Mouse (Mus musculus) C2C12 (cell line): ENCODE measurements at regions not wholly inside any gene's neighbourhood (a gene's known extent, or its start where the extent isn't known, plus 50 kb on each side); places are given as distances from the start of the nearest gene placed in this dataset.

ENCODE experiments used
- H3K27me3 ChIP-seq: one replicate; pipeline ENCODE4 v1.6.1; 2011; ENCODE audit not compliant: control insufficient read depth, insufficient read depth, insufficient read length
- H3K36me3 ChIP-seq: one replicate; pipeline ENCODE4 v1.6.1; 2011; ENCODE audit not compliant: control insufficient read depth, insufficient read depth
- H3K4me3 ChIP-seq: one replicate; pipeline ENCODE4 v1.5.1; 2011; ENCODE audit warnings: mild to moderate bottlenecking, control low read depth; ENCODE audit not compliant: poor library complexity, insufficient read depth, severe bottlenecking
- H3K79me2 ChIP-seq: one replicate; pipeline ENCODE4 v1.6.1; 2011; ENCODE audit not compliant: control insufficient read depth, insufficient read depth
- H3K79me3 ChIP-seq: one replicate; pipeline ENCODE4 v1.6.1; 2011; ENCODE audit warnings: low read depth, control low read depth
- H3ac ChIP-seq: one replicate; pipeline ENCODE3; 2011; ENCODE audit warnings: low read depth; ENCODE audit not compliant: control insufficient read depth, insufficient read length
- CEBPB ChIP-seq: IDR thresholded peaks from one replicate; pipeline ENCODE4 v1.6.1; 2011; ENCODE audit warnings: low read depth, mild to moderate bottlenecking, control low read depth, moderate library complexity
- CTCF ChIP-seq: IDR thresholded peaks from one replicate; pipeline ENCODE4 v1.5.1; 2011; ENCODE audit not compliant: control insufficient read depth, insufficient read depth, insufficient read length
- FOSL1 ChIP-seq: IDR thresholded peaks from one replicate; pipeline ENCODE4 v1.8.0; 2011; ENCODE audit warnings: mild to moderate bottlenecking, low read length; ENCODE audit not compliant: poor library complexity, insufficient read depth, severe bottlenecking
- MAX ChIP-seq: IDR thresholded peaks from one replicate; pipeline ENCODE4 v1.6.1; 2011; ENCODE audit warnings: mild to moderate bottlenecking, control low read depth
- MYOD1 ChIP-seq: IDR thresholded peaks from one replicate; pipeline ENCODE4 v1.6.1; 2011; ENCODE audit warnings: low read depth; ENCODE audit not compliant: control insufficient read depth, insufficient read length
- MYOG ChIP-seq: IDR thresholded peaks from one replicate; pipeline ENCODE4 v1.6.1; 2011; ENCODE audit not compliant: control insufficient read depth, insufficient read length; ENCODE audit errors: extremely low read depth
- USF1 ChIP-seq: IDR thresholded peaks from one replicate; pipeline ENCODE4 v1.6.1; 2011; ENCODE audit warnings: low read depth, mild to moderate bottlenecking, control low read depth, moderate library complexity

DNA sequence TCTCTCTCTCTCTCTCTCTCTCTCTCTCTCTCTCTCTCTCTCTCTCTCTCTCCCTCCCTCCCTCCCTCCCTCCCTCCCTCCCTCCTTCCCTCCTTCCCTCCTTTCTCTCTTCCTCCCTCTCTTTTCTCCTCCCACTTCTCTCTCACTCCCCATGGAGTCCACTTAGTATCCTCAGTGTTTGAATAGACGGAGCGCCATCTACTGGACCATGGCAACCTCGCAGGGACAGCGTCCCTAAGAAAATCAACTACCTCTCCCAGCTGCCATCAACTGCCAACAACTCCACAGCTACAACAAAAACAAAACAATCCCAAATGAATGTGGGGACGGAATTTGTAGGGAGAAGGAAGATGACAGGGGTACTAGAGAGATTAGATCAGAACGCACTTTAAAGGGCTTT is 69.5 kb upstream of the Gls start:
- Histone ChIP-seq H3K79me2 (no peaks in the 10 kb centered on the region), H3K4me3 (no peak overlapping the region), H3ac (no peak overlapping the region), H3K27me3 (no peaks in the 10 kb centered on the region), H3K79me3 (no peaks in the 10 kb centered on the region), H3K36me3 (no peaks in the 10 kb centered on the region)
- no peak for TF ChIP-seq FOSL1
- TF ChIP-seq USF1 = no peak
- no peak for TF ChIP-seq MAX
- TF ChIP-seq MYOG = no peak
- TF ChIP-seq CEBPB = no peak
- no peak for TF ChIP-seq MYOD1
- peak; percentile 63 for TF ChIP-seq CTCF

DNA sequence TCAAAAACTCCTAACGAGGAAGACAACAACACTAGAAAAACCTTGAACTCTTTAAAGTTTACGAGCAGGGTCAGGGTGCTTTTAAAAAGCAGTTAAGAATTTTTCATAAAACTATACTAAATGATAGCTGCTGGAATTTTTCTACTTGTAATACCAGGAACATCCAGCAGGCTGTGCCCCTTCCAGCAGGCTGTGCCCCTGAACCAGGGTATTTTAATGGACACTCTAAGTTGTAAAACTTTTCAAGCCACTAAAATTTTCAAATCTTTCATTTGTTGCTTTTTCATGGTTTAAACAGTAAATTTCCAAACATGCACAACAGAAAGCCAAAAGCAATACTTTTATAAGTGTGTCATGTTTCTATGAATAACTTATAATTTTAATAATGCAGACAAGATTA is 68.2 kb upstream of the Gls start:
- Histone ChIP-seq H3K36me3 (no peaks in the 10 kb centered on the region), H3K79me3 (no peaks in the 10 kb centered on the region), H3K27me3 (no peaks in the 10 kb centered on the region), H3K79me2 (no peaks in the 10 kb centered on the region), H3ac (no peak overlapping the region), H3K4me3 (no peak overlapping the region)
- TF ChIP-seq FOSL1 = no peak
- no peak for TF ChIP-seq MAX
- TF ChIP-seq MYOG = no peak
- TF ChIP-seq MYOD1 = no peak
- no peak for TF ChIP-seq CTCF
- no peak for TF ChIP-seq USF1
- no peak for TF ChIP-seq CEBPB

DNA sequence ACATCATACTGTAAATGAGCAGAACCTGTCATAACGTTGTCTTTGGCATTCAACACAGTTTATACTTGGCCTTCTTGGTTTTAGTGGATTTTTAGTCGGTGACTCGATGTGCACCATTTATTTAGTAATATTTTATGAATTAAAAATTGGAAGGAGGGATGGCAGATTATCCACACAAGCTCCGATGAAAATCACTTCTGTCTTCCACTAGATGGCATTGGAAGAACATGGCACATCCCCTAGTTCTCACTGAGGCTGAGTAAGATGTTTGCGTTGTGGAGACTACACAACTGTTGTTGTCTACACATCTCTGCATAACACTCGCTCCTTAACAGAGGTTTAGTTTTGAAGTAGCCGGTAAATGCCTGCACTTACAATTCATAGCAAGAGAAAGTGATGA is 66.5 kb upstream of the Gls start:
- H3K79me2 ChIP-seq = no peaks in the 10 kb centered on the region
- H3K4me3 ChIP-seq = no peak overlapping the region
- H3K27me3 ChIP-seq = no peaks in the 10 kb centered on the region
- TF ChIP-seq CEBPB (no peak), CTCF (no peak), USF1 (no peak), MAX (no peak), MYOG (no peak), MYOD1 (no peak), FOSL1 (no peak)
- H3ac ChIP-seq = no peak overlapping the region
- H3K36me3 ChIP-seq = no peaks in the 10 kb centered on the region
- H3K79me3 ChIP-seq = no peaks in the 10 kb centered on the region

DNA sequence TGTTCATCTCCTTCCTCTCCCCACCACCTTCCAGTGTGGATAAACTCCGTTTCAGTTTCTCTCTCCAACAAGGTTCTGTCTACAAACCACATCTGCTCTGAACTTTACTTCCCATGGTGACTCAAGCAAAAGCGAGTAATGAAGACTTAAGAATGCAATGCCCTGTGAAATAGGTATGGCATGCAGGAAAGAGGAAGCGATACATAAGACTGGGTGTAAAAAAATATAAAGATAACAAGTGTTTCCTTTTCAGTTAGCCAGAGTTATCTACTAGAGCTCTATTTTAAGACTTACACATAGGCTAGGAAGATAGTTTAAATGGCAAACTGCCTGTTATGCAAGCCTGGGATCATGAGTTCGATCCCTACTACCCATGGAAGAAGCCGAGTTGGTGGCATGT is 65.3 kb upstream of the Gls start:
- no peaks in the 10 kb centered on the region for H3K36me3 ChIP-seq
- H3ac ChIP-seq = no peak overlapping the region
- no peak overlapping the region for H3K4me3 ChIP-seq
- no peaks in the 10 kb centered on the region for H3K79me2 ChIP-seq
- no peaks in the 10 kb centered on the region for H3K27me3 ChIP-seq
- H3K79me3 ChIP-seq = no peaks in the 10 kb centered on the region
- no peak for TF ChIP-seq CEBPB
- no peak for TF ChIP-seq FOSL1
- no peak for TF ChIP-seq MYOG
- no peak for TF ChIP-seq MYOD1

DNA sequence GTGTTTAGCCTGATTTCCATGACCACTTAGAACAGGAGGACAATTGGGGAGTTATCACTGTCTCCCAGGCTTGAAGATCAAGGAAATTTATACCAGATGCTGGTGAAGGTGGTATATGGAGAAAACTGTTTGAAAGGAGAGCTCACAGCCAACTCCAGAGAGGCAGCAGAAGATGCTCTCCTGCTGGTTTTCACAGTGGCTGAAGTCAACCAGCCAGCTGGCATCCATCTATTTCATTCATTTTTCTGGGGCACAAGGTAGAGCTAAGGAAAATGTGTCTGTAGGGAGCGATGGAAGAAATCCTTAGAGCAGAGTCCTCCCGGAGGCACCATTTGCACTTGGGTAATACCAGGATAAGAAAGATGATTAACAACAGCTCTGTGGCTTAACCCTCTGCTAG is 63.1 kb upstream of the Gls start:
- H3K79me2 ChIP-seq = no peaks in the 10 kb centered on the region
- H3K27me3 ChIP-seq = no peaks in the 10 kb centered on the region
- TF ChIP-seq MAX (no peak), MYOG (no peak), CEBPB (no peak), FOSL1 (no peak), MYOD1 (no peak), USF1 (no peak), CTCF (no peak)
- no peaks in the 10 kb centered on the region for H3K36me3 ChIP-seq
- no peak overlapping the region for H3ac ChIP-seq
- H3K4me3 ChIP-seq = no peak overlapping the region
- H3K79me3 ChIP-seq = no peaks in the 10 kb centered on the region

DNA sequence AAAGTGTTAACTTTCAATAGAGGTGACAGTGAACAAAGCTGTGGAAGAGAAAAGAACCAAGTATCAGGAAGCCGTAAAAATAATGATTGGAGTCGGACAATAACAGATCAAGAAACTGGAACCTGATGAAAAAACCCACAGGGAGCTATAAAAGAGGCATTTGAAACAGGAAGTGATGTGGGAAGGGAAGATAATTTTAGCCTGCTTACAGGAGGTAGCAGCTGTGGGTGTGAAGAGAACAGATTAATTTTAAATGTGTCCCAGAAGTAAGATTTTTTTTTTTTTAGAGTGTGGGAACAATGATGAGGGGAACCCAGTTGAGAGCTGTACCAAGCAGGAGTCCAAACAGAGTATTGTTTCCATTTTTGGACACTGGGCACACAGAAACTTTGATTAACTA is 61.5 kb upstream of the Gls start:
- H3K27me3 ChIP-seq = no peaks in the 10 kb centered on the region
- no peak for TF ChIP-seq MAX
- TF ChIP-seq CTCF = no peak
- no peak for TF ChIP-seq USF1
- TF ChIP-seq MYOD1 = no peak
- no peak for TF ChIP-seq FOSL1
- no peak for TF ChIP-seq MYOG
- no peak for TF ChIP-seq CEBPB
- no peak overlapping the region for H3K4me3 ChIP-seq
- H3K79me2 ChIP-seq = no peaks in the 10 kb centered on the region
- no peaks in the 10 kb centered on the region for H3K36me3 ChIP-seq
- no peaks in the 10 kb centered on the region for H3K79me3 ChIP-seq
- no peak overlapping the region for H3ac ChIP-seq
